Mouse (Mus musculus) hindbrain, embryonic 15.5 days (tissue): ENCODE measurements at regions not wholly inside any gene's neighbourhood (a gene's known extent, or its start where the extent isn't known, plus 50 kb on each side); places are given as distances from the start of the nearest gene placed in this dataset.
A peak's percentile ranks its signal among the peaks of the same experiment; 100 is the strongest.

ENCODE experiments used
- ATAC-seq: fragments of 200-750 bp; cut with Nextera tagmentation; 2 replicates; pipeline ENCODE4 v1.8.0; 2017; ENCODE audit warnings: low read depth, moderate number of reproducible peaks, moderate TSS enrichment; ENCODE audit not compliant: low FRiP score
- H3K27ac ChIP-seq: fragments of 300-500 bp; sonication (generic); replicated peaks from 2 replicates; pipeline ENCODE4 v1.5.1; 2015; ENCODE audit warnings: mild to moderate bottlenecking, inconsistent platforms
- H3K27me3 ChIP-seq: fragments of 300-500 bp; sonication (generic); 2 replicates; pipeline ENCODE4 v1.6.1; 2015; ENCODE audit warnings: control low read depth, inconsistent platforms
- H3K36me3 ChIP-seq: fragments of 300-500 bp; sonication (generic); 2 replicates; pipeline ENCODE4 v1.6.1; 2015; ENCODE audit warnings: control low read depth, inconsistent platforms
- H3K4me1 ChIP-seq: fragments of 300-500 bp; sonication (generic); replicated peaks from 2 replicates; pipeline ENCODE4 v1.6.1; 2015; ENCODE audit warnings: control low read depth, inconsistent platforms
- H3K4me2 ChIP-seq: fragments of 300-500 bp; sonication (generic); 2 replicates; pipeline ENCODE4 v1.6.1; 2015; ENCODE audit warnings: moderate library complexity, mild to moderate bottlenecking, inconsistent platforms
- H3K4me3 ChIP-seq: fragments of 300-500 bp; sonication (generic); 2 replicates; pipeline ENCODE4 v1.5.1; 2015; ENCODE audit warnings: mild to moderate bottlenecking, inconsistent platforms
- H3K9ac ChIP-seq: fragments of 300-500 bp; sonication (generic); 2 replicates; pipeline ENCODE4 v1.6.1; 2015; ENCODE audit warnings: inconsistent platforms
- H3K9me3 ChIP-seq: fragments of 300-500 bp; sonication (generic); 2 replicates; pipeline ENCODE4 v1.6.1; 2016; ENCODE audit warnings: control low read depth, inconsistent platforms
- WGBS: fragments of 180-500 bp; shearing (Covaris S2); methylation state at CpG from one replicate; pipeline ENCODE4 v1.1.7; 2015; 5-methylcytosine and 5-hydroxymethylcytosine counted together

- Histone ChIP-seq H3K4me3 (no peak overlapping the region), H3K36me3 (no peaks in the 10 kb centered on the region), H3K4me1 (no peaks in the 10 kb centered on the region), H3K4me2 (no peak overlapping the region), H3K27me3 (no peaks in the 10 kb centered on the region), H3K9me3 (no peaks in the 10 kb centered on the region), H3K9ac (no peak overlapping the region), H3K27ac (no peak overlapping the region)
- ATAC-seq, result no peak
- 82% methylated on average over 2 of the region's 2 CpGs for WGBS
Observed at GRCm38 (mm10) chr9:51538894-51539293, 210.2 kb upstream of the 1810046K07Rik start.

- Histone ChIP-seq H3K36me3 (no peaks in the 10 kb centered on the region), H3K27ac (no peak overlapping the region), H3K9ac (no peak overlapping the region), H3K4me2 (no peak overlapping the region), H3K4me3 (no peak overlapping the region), H3K4me1 (no peaks in the 10 kb centered on the region), H3K27me3 (no peaks in the 10 kb centered on the region), H3K9me3 (no peaks in the 10 kb centered on the region)
- no peak for ATAC-seq
- 92% methylated on average over 3 of the region's 3 CpGs for WGBS
Observed at GRCm38 (mm10) chr9:51541940-51542339, 213.2 kb upstream of the 1810046K07Rik start.

- Histone ChIP-seq H3K4me2 (no peak overlapping the region), H3K27me3 (no peaks in the 10 kb centered on the region), H3K27ac (no peak overlapping the region), H3K4me3 (no peak overlapping the region), H3K36me3 (no peaks in the 10 kb centered on the region), H3K9ac (no peak overlapping the region), H3K4me1 (no peaks in the 10 kb centered on the region), H3K9me3 (no peaks in the 10 kb centered on the region)
- no peak for ATAC-seq
- 85% methylated on average over 5 of the region's 5 CpGs for WGBS
Observed at GRCm38 (mm10) chr9:51572040-51572439, 193.1 kb upstream of the Arhgap20 start.

GRCm38 (mm10) chr9:51581601-51582000, 183.5 kb upstream of the Arhgap20 start:
- Histone ChIP-seq H3K9ac (no peak overlapping the region), H3K4me3 (no peak overlapping the region), H3K27me3 (no peaks in the 10 kb centered on the region), H3K9me3 (no peaks in the 10 kb centered on the region), H3K4me2 (no peak overlapping the region), H3K36me3 (no peaks in the 10 kb centered on the region), H3K4me1 (no peaks in the 10 kb centered on the region), H3K27ac (no peak overlapping the region)
- WGBS, result 92% methylated on average over 3 of the region's 3 CpGs
- ATAC-seq, result no peak

GRCm38 (mm10) chr9:51593707-51594106, 171.4 kb upstream of the Arhgap20 start:
- ATAC-seq, result no peak
- Histone ChIP-seq H3K4me3 (no peak overlapping the region), H3K36me3 (no peaks in the 10 kb centered on the region), H3K27ac (no peak overlapping the region), H3K27me3 (no peaks in the 10 kb centered on the region), H3K9ac (no peak overlapping the region), H3K4me1 (no peaks in the 10 kb centered on the region), H3K9me3 (no peaks in the 10 kb centered on the region), H3K4me2 (no peak overlapping the region)
- WGBS, result 67% methylated on average over 3 of the region's 3 CpGs

- Histone ChIP-seq H3K9me3 (no peaks in the 10 kb centered on the region), H3K9ac (no peak overlapping the region), H3K27ac (no peak overlapping the region), H3K36me3 (no peaks in the 10 kb centered on the region), H3K4me3 (no peak overlapping the region), H3K4me1 (no peaks in the 10 kb centered on the region), H3K4me2 (no peak overlapping the region), H3K27me3 (no peaks in the 10 kb centered on the region)
- WGBS, result 67% methylated on average over 2 of the region's 2 CpGs
- no peak for ATAC-seq
Observed at GRCm38 (mm10) chr9:51598706-51599105, 166.4 kb upstream of the Arhgap20 start.

GRCm38 (mm10) chr9:51608158-51608557, 157.0 kb upstream of the Arhgap20 start:
- H3K4me2 ChIP-seq, result no peak overlapping the region
- no peak overlapping the region for H3K9ac ChIP-seq
- 80% methylated on average over 1 of the region's 1 CpGs for WGBS
- ATAC-seq, result no peak
- no peaks in the 10 kb centered on the region for H3K27me3 ChIP-seq
- H3K4me1 ChIP-seq, result no peaks in the 10 kb centered on the region
- no peak overlapping the region for H3K27ac ChIP-seq
- no peaks in the 10 kb centered on the region for H3K36me3 ChIP-seq
- H3K9me3 ChIP-seq, result no peaks in the 10 kb centered on the region
- H3K4me3 ChIP-seq, result no peak overlapping the region

- no peak overlapping the region for H3K4me3 ChIP-seq
- H3K9me3 ChIP-seq, result no peaks in the 10 kb centered on the region
- no peak overlapping the region for H3K9ac ChIP-seq
- no peak overlapping the region for H3K27ac ChIP-seq
- H3K27me3 ChIP-seq, result no peaks in the 10 kb centered on the region
- no peak for ATAC-seq
- no peaks in the 10 kb centered on the region for H3K36me3 ChIP-seq
- H3K4me1 ChIP-seq, result no peaks in the 10 kb centered on the region
- 91% methylated on average over 6 of the region's 6 CpGs for WGBS
- no peak overlapping the region for H3K4me2 ChIP-seq
Observed at GRCm38 (mm10) chr9:51608697-51609456, 156.3 kb upstream of the Arhgap20 start.

- Histone ChIP-seq H3K9me3 (no peaks in the 10 kb centered on the region), H3K27ac (no peak overlapping the region), H3K9ac (no peak overlapping the region), H3K4me2 (no peak overlapping the region), H3K36me3 (no peaks in the 10 kb centered on the region), H3K4me1 (no peaks in the 10 kb centered on the region), H3K27me3 (no peaks in the 10 kb centered on the region), H3K4me3 (no peak overlapping the region)
- WGBS, result 79% methylated on average over 4 of the region's 4 CpGs
- no peak for ATAC-seq
Observed at GRCm38 (mm10) chr9:51626156-51626555, 139.0 kb upstream of the Arhgap20 start.

- H3K4me3 ChIP-seq, result no peak overlapping the region
- no peak overlapping the region for H3K4me2 ChIP-seq
- no peaks in the 10 kb centered on the region for H3K36me3 ChIP-seq
- no peak overlapping the region for H3K9ac ChIP-seq
- H3K9me3 ChIP-seq, result no peaks in the 10 kb centered on the region
- H3K4me1 ChIP-seq, result peaks cover 17% of the 10 kb centered on the region
- peak overlapping the region; percentile 72 for H3K27ac ChIP-seq
- no peaks in the 10 kb centered on the region for H3K27me3 ChIP-seq
- 86% methylated on average over 2 of the region's 2 CpGs for WGBS
- no peak for ATAC-seq
Observed at GRCm38 (mm10) chr9:51636097-51636496, 129.0 kb upstream of the Arhgap20 start.

GRCm38 (mm10) chr9:51636559-51637127, 128.5 kb upstream of the Arhgap20 start:
- peak overlapping the region; percentile 72 for H3K27ac ChIP-seq
- H3K4me2 ChIP-seq, result no peak overlapping the region
- ATAC-seq, result peak; percentile 66; the same call in 1 of the 2 replicates
- no peaks in the 10 kb centered on the region for H3K9me3 ChIP-seq
- H3K4me1 ChIP-seq, result peaks cover 17% of the 10 kb centered on the region
- H3K27me3 ChIP-seq, result no peaks in the 10 kb centered on the region
- no peaks in the 10 kb centered on the region for H3K36me3 ChIP-seq
- WGBS, result 60% methylated on average over 1 of the region's 1 CpGs
- H3K4me3 ChIP-seq, result no peak overlapping the region
- no peak overlapping the region for H3K9ac ChIP-seq

GRCm38 (mm10) chr9:51637131-51637920, 127.8 kb upstream of the Arhgap20 start:
- H3K27me3 ChIP-seq, result no peaks in the 10 kb centered on the region
- no peak overlapping the region for H3K4me2 ChIP-seq
- ATAC-seq, result no peak
- H3K27ac ChIP-seq, result peak overlapping the region; percentile 72
- no peak overlapping the region for H3K4me3 ChIP-seq
- no peaks in the 10 kb centered on the region for H3K9me3 ChIP-seq
- no peak overlapping the region for H3K9ac ChIP-seq
- WGBS, result 43% methylated on average over 6 of the region's 6 CpGs
- H3K36me3 ChIP-seq, result no peaks in the 10 kb centered on the region
- peaks cover 17% of the 10 kb centered on the region for H3K4me1 ChIP-seq
